Mouse (Mus musculus): ENCODE data around the gene Zfp866.

The Zfp866 gene

GRCm38 (mm10) chr8:69790773-69791367 is at the start of gene Zfp866, which contains the start of gene Atp13a1:
Zfp866 (minus strand) TSS chr8:69791178.
Atp13a1 (plus strand) TSS chr8:69791163.
- DNase-seq = peak; percentile 94

- no peak for DNase-seq
Observed at GRCm38 (mm10) chr8:69837057-69837682, 46.2 kb upstream of the Zfp866 start.

GRCm38 (mm10) chr8:69832298-69832853 is 41.4 kb upstream of the Zfp866 start, which contains the start of gene Pbx4:
Pbx4 (plus strand) TSS chr8:69832491.
- peak; percentile 88 for DNase-seq

- no peak for DNase-seq
Observed at GRCm38 (mm10) chr8:69826371-69826770, 35.4 kb upstream of the Zfp866 start.

- peak; percentile 83 for DNase-seq
Observed at GRCm38 (mm10) chr8:69822386-69823191, 31.6 kb upstream of the Zfp866 start, which contains the start of gene Lpar2. Lpar2 (plus strand) TSS chr8:69822429.

GRCm38 (mm10) chr8:69821971-69822385 is 31.0 kb upstream of the Zfp866 start:
- peak; percentile 10 for DNase-seq

GRCm38 (mm10) chr8:69820466-69820865 is 29.5 kb upstream of the Zfp866 start:
- DNase-seq = no peak

- DNase-seq = no peak
Observed at GRCm38 (mm10) chr8:69815396-69815795, 24.4 kb upstream of the Zfp866 start.

- no peak for DNase-seq
Observed at GRCm38 (mm10) chr8:69814881-69815280, 23.9 kb upstream of the Zfp866 start.

- DNase-seq = no peak
Observed at GRCm38 (mm10) chr8:69809820-69810219, 18.8 kb upstream of the Zfp866 start.

- peak; percentile 50 for DNase-seq
Observed at GRCm38 (mm10) chr8:69808864-69809403, 18.0 kb upstream of the Zfp866 start.

GRCm38 (mm10) chr8:69808094-69808863 is 17.3 kb upstream of the Zfp866 start, which contains the start of gene Gmip:
Gmip (plus strand) TSS chr8:69808679.
- DNase-seq = peak; percentile 93

- DNase-seq = no peak
Observed at GRCm38 (mm10) chr8:69807236-69807635, 16.3 kb upstream of the Zfp866 start.

GRCm38 (mm10) chr8:69805491-69805890 is 14.5 kb upstream of the Zfp866 start:
- DNase-seq = no peak

- DNase-seq = no peak
Observed at GRCm38 (mm10) chr8:69805086-69805485, 14.1 kb upstream of the Zfp866 start.

- no peak for DNase-seq
Observed at GRCm38 (mm10) chr8:69804537-69804936, 13.6 kb upstream of the Zfp866 start.

- no peak for DNase-seq
Observed at GRCm38 (mm10) chr8:69803366-69803765, 12.4 kb upstream of the Zfp866 start.

- no peak for DNase-seq
Observed at GRCm38 (mm10) chr8:69802216-69802615, 11.2 kb upstream of the Zfp866 start.

GRCm38 (mm10) chr8:69801796-69802195 is 10.8 kb upstream of the Zfp866 start:
- no peak for DNase-seq

GRCm38 (mm10) chr8:69799946-69800345 is 9.0 kb upstream of the Zfp866 start:
- no peak for DNase-seq

GRCm38 (mm10) chr8:69799261-69799660 is 8.3 kb upstream of the Zfp866 start:
- DNase-seq = no peak

- DNase-seq = no peak
Observed at GRCm38 (mm10) chr8:69797661-69798060, 6.7 kb upstream of the Zfp866 start.

Measured in lung, postnatal 36 days (tissue).